25 mouse cellular contexts compared by ENCODE assay signal in the genomic region with DNA sequence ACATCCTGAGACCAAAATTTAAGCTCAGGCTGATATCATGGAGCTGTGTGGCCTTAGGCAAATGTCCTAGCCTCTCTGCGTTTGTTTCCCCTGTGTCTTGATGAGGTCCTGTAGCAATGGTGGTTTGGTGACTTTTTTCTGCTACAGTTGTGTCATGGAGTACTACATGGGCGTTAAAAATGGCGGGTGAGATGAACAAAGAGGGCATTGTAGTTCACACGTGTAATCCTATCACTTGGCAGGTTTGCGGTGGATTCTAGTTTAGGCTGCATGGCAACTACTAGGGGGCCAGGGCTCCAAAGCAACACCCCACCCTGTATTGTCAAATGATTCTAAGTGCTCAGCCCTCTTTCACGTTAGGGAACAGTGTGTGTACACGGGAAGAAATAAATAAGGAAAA. TPM values are rescaled to one million over a fixed set of nuclear protein-coding genes. Genes with fewer than 3 reads are reported as not detected.
DNase-seq lines count a peak whose midpoint lies in the region; ATAC-seq lines count a peak whose summit lies in the region.
"Had no signal": no experiment of that assay in that cellular context is flagged by ENCODE, and none has a peak within 500 bp of the region (broad histone marks: within the 10 kb centered on the region; RNA-seq: fewer than 3 reads in every experiment).

No protein-coding gene starts in this region.

- peak; percentile 56 for DNase-seq in cerebellum, adult 9-10 months
- no peak for DNase-seq in cerebellum, postnatal 14 days
- DNase-seq in midbrain, embryonic 11.5 days (ENCODE audit: low spot score, missing footprints): peak; percentile 86
- no peak for DNase-seq in heart, adult 8-10 months (ENCODE audit: low spot score)
- DNase-seq: gastrocnemius, postnatal 14 days; heart, adult 18-20 months; heart, postnatal 4 days; kidney, postnatal 36 days; layer of hippocampus, adult 9-11 months; lung, embryonic 14.5 days; lung, postnatal 36 days; right cerebral cortex, postnatal 14 days; spleen, adult 18-20 months; thymus, postnatal 25 days had no signal

- H3K4me1 ChIP-seq in midbrain, embryonic 11.5 days (ENCODE audit: control insufficient read depth, insufficient read depth, low read length): peaks cover 62% of the 10 kb centered on the region
- peaks cover 40% of the 10 kb centered on the region for H3K4me1 ChIP-seq in midbrain, embryonic 15.5 days
- peaks cover 81% of the 10 kb centered on the region for H3K4me1 ChIP-seq in forebrain, embryonic 15.5 days
- H3K4me1 ChIP-seq in midbrain, embryonic 13.5 days (replicated peaks): peaks cover 81% of the 10 kb centered on the region

- no peaks in the 10 kb centered on the region for H3K27me3 ChIP-seq in midbrain, embryonic 11.5 days (ENCODE audit: control insufficient read depth, insufficient read depth, low read length)
- H3K27me3 ChIP-seq in midbrain, embryonic 15.5 days (replicated peaks): no peaks in the 10 kb centered on the region
- H3K27me3 ChIP-seq in forebrain, embryonic 15.5 days: no peaks in the 10 kb centered on the region
- H3K27me3 ChIP-seq in midbrain, embryonic 13.5 days: no peaks in the 10 kb centered on the region

- 50% methylated on average over 7 of the region's 7 CpGs for WGBS in midbrain, embryonic 11.5 days
- 48% methylated on average over 7 of the region's 7 CpGs for WGBS in midbrain, embryonic 15.5 days
- 55% methylated on average over 7 of the region's 7 CpGs for WGBS in forebrain, embryonic 15.5 days
- 49% methylated on average over 7 of the region's 7 CpGs for WGBS in midbrain, embryonic 13.5 days

- no peak for ATAC-seq in midbrain, embryonic 11.5 days (ENCODE audit: low FRiP score)
- ATAC-seq in midbrain, embryonic 15.5 days (replicated peaks): no peak
- ATAC-seq in forebrain, embryonic 15.5 days (replicated peaks): no peak
- ATAC-seq in midbrain, embryonic 13.5 days: no peak
- ATAC-seq in frontal cortex, adult (ENCODE audit: low TSS enrichment): no peak
- ATAC-seq: activated CD4-positive, CD25-positive, alpha-beta regulatory T cell, adult 4 months; CD4-positive, CD25-positive, alpha-beta regulatory T cell, adult 4 months; intestine, embryonic 16.5 days had no signal

- no peaks in the 10 kb centered on the region for H3K9me3 ChIP-seq in midbrain, embryonic 11.5 days (ENCODE audit: control insufficient read depth, low read length)
- H3K9me3 ChIP-seq in midbrain, embryonic 15.5 days: no peaks in the 10 kb centered on the region
- H3K9me3 ChIP-seq in forebrain, embryonic 15.5 days: no peaks in the 10 kb centered on the region
- H3K9me3 ChIP-seq in midbrain, embryonic 13.5 days: no peaks in the 10 kb centered on the region
- H3K9me3 ChIP-seq: limb, embryonic 10.5 days had no signal

- no peak overlapping the region for H3K4me2 ChIP-seq in midbrain, embryonic 11.5 days
- H3K4me2 ChIP-seq in midbrain, embryonic 15.5 days: no peak overlapping the region
- no peak overlapping the region for H3K4me2 ChIP-seq in forebrain, embryonic 15.5 days (replicated peaks)
- no peak overlapping the region for H3K4me2 ChIP-seq in midbrain, embryonic 13.5 days (replicated peaks)
- H3K4me2 ChIP-seq: liver, embryonic 11.5 days; lung, embryonic 14.5 days had no signal

- H3K36me3 ChIP-seq in midbrain, embryonic 11.5 days (ENCODE audit: control insufficient read depth, insufficient read depth, low read length): no peaks in the 10 kb centered on the region
- no peaks in the 10 kb centered on the region for H3K36me3 ChIP-seq in midbrain, embryonic 15.5 days (replicated peaks)
- H3K36me3 ChIP-seq in forebrain, embryonic 15.5 days: no peaks in the 10 kb centered on the region
- no peaks in the 10 kb centered on the region for H3K36me3 ChIP-seq in midbrain, embryonic 13.5 days
- H3K36me3 ChIP-seq: limb, embryonic 10.5 days had no signal

- H3K27ac ChIP-seq in midbrain, embryonic 11.5 days (ENCODE audit: low read depth, low read length): peak overlapping the region; percentile 72
- H3K27ac ChIP-seq in midbrain, embryonic 15.5 days: no peak overlapping the region
- peak overlapping the region; percentile 87 for H3K27ac ChIP-seq in forebrain, embryonic 15.5 days (replicated peaks)
- H3K27ac ChIP-seq in midbrain, embryonic 13.5 days: peak overlapping the region; percentile 76
- H3K27ac ChIP-seq: left cerebral cortex, adult 2 months had no signal

- no peak overlapping the region for H3K9ac ChIP-seq in midbrain, embryonic 11.5 days (ENCODE audit: low read length)
- no peak overlapping the region for H3K9ac ChIP-seq in midbrain, embryonic 15.5 days
- H3K9ac ChIP-seq in forebrain, embryonic 15.5 days (replicated peaks): no peak overlapping the region
- H3K9ac ChIP-seq in midbrain, embryonic 13.5 days (replicated peaks): no peak overlapping the region
- H3K9ac ChIP-seq: lung, embryonic 14.5 days had no signal

- no peak overlapping the region for H3K4me3 ChIP-seq in midbrain, embryonic 11.5 days (ENCODE audit: low read depth, low read length)
- H3K4me3 ChIP-seq in midbrain, embryonic 15.5 days: no peak overlapping the region
- H3K4me3 ChIP-seq in forebrain, embryonic 15.5 days: no peak overlapping the region
- H3K4me3 ChIP-seq in midbrain, embryonic 13.5 days (replicated peaks): no peak overlapping the region
- H3K4me3 ChIP-seq: erythroblast, embryonic 14.5 days; left cerebral cortex, adult 2 months had no signal

RNA-seq across cellular contexts. Expression of a gene that starts 21.1 kb away (rescaled TPM):
- 17.3 and 17.4 TPM in 2 replicates for polyA plus RNA-seq in midbrain, embryonic 11.5 days (2014; fragmentation: Nextera tagmentation; extraction: Ambion mirVana)
- polyA plus RNA-seq in midbrain, embryonic 15.5 days (2015; fragmentation: Nextera tagmentation; extraction: Ambion mirVana): 19.3 and 20.0 TPM in 2 replicates
- 32.7 and 34.4 TPM in 2 replicates for polyA plus RNA-seq in forebrain, embryonic 15.5 days (2015; fragmentation: Nextera tagmentation; extraction: Ambion mirVana)
- polyA plus RNA-seq in midbrain, embryonic 13.5 days (2015; fragmentation: Nextera tagmentation; extraction: Ambion mirVana): 21.7 and 22.5 TPM in 2 replicates
- total RNA-seq in heart, adult 8-10 months (2022): 10 to 100 TPM in 3 of 4 experiments, 1 to 10 TPM in 1; 8.5 to 17.1 (median 13.6) TPM
- polyA plus RNA-seq: activated CD4-positive, CD25-positive, alpha-beta regulatory T cell, adult 4 months; erythroblast, embryonic 14.5 days; limb, embryonic 10.5 days had no signal

Comparison
In these comparisons a context has a peak if more than half of its experiments do, and no peak if none do; other contexts are left out.
1. DNase-seq: peak in cerebellum, adult 9-10 months (single experiment) and midbrain, embryonic 11.5 days (single experiment); none in cerebellum, postnatal 14 days (0 of 2) and heart, adult 8-10 months (single experiment).